Mouse (Mus musculus): Measurements from ENCODE around the gene B9d2. TPM values are rescaled to one million over a fixed set of nuclear protein-coding genes. Genes with fewer than 3 reads are reported as not detected.

B9d2 gene
- polyA plus RNA-seq, 2 experiments from 2014 or later: 46.8 to 72.8 TPM

- ATAC-seq: no peak
Observed at GRCm38 (mm10) chr7:25674719-25675300, 5.8 kb upstream of the B9d2 start, which contains the start of gene Tmem91. Gene Tmem91 (minus strand): TSS chr7:25675166.

GRCm38 (mm10) chr7:25675405-25675804 lies 5.2 kb upstream of the B9d2 start:
- no peak for ATAC-seq

GRCm38 (mm10) chr7:25676085-25676781 lies 4.3 kb upstream of the B9d2 start:
- ATAC-seq: no peak

- no peak for ATAC-seq
Observed at GRCm38 (mm10) chr7:25677013-25677412, 3.6 kb upstream of the B9d2 start.

GRCm38 (mm10) chr7:25679971-25680370 lies 609 bp upstream of the B9d2 start:
- no peak for ATAC-seq

GRCm38 (mm10) chr7:25681341-25682231 lies 1.0 kb downstream of the B9d2 start:
- no peak for ATAC-seq

DNA sequence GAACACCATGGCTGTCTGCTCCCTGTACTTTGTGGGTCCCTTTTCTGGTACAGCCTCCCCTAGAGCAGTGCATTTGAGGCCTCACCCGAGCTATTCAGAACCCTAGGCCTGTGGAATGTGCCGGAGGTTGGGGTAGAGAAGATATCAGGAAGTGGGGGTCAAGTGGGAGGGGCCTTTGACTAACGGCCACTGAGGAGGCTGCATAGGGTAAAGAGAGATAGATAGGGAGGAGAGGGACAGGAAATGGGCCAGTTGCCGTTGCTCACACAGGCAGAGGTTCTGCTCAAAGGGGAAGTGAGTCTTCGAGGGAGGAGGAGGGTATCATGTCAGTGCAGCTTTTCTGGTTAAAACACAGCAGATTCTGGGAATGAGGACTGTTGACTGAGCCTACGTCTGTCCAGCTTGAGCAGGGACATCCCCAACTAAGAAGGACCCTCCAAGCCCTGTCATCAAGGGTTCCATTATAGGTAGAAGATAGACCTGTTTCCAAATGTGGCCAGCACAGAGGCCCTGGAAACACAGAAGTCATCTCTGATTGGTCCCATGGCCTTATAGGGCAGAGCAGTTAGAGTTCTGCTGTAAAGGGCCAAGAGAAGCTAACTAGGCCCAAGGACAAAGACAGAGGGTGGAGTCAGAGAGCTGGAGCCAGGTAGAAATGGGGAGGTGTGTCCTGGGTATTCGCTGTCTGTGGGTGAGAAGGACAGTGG lies 3.0 kb downstream of the B9d2 start:
- ATAC-seq: peak; percentile 42

DNA sequence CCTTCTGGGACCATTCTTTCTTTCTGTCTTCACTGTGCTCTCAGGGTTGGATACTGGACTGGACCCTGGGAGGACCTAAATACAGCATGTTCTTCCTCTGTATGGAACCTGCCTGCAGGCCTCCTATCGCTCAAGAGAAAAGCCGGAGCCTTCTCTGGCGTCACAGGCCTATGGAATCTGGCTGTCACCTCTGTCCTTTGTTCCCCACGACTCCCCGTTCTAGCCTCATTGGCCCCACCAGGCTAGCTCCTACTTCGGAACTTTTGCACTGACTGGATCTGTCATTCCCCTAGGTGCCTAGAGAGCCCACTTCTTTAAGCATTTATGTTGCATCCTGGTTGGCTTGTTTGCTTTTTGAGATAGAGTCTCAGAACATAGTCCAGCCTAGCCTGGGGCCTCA lies 4.1 kb downstream of the B9d2 start:
- no peak for ATAC-seq

DNA sequence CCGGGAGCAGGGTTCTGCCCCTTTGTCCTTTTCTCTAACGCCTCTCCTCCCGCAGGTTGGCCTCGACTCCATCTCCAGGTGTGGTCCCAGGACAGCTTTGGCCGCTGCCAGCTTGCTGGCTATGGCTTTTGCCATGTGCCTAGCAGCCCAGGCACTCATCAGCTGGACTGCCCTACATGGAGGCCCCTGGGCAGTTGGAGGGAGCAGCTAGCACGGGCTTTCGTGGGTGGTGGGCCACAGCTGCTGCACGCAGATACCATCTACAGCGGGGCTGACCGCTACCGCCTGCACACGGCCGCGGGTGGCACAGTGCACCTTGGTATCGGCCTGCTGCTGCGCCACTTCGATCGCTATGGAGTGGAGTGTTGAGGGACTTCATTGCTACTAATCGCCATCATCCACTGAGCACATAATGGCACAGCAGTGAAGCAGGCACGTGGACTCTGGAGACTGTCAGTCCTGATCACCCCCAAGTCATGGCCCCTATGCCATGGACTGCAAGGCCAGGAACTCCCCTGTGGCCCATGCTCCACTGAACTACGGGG lies 5.4 kb downstream of the B9d2 start:
- ATAC-seq: no peak

DNA sequence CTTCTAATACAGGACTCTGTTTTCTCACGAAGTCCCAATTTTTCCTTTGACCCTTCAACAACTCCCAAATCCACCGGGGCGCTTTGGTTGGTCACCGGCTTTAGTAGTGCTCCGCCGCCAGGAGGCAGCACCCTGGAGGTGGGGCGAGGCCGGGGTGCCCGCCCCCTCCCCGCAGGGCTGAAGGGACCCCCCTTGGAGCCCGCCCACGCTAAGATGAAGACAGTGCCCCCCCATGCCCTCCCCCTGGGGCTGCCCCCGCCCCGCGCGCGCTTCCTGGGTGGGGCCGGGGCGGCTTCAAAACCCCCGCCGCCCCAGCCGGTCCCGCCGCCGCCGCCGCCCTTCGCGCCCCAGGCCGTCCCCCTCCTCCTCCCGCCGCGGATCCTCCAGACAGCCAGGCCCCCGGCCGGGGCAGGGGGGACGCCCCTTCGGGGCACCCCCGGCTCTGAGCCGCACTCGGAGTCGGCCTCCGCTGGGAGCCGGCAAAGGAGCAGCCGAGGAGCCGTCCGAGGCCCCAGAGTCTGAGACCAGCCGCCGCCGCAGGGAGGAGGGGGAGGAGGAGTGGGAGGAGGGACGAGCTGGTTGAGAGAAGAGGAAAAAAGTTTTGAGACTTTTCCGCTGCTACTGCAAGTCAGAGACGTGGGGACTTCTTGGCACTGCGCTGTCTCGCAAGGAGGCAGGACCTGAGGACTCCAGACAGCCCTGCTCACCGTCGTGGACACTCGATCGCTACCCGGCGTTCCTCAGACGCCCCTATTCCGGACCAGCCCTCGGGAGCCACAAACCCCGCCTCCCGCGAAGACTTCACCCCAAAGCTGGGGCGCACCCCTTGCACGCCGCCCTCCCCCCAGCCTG lies 6.3 kb downstream of the B9d2 start, which contains the start of gene Tgfb1:
Tgfb1 (plus strand) TSS at position 323 of the 852 bp plus-strand sequence.
- peak; percentile 21 for ATAC-seq

- no peak for ATAC-seq
Observed at GRCm38 (mm10) chr7:25687811-25688401, 7.3 kb downstream of the B9d2 start.

- peak; percentile 61 for ATAC-seq
Observed at GRCm38 (mm10) chr7:25688810-25689586, 8.4 kb downstream of the B9d2 start.

- peak; percentile 50 for ATAC-seq
Observed at GRCm38 (mm10) chr7:25689603-25690021, 9.0 kb downstream of the B9d2 start.

DNA sequence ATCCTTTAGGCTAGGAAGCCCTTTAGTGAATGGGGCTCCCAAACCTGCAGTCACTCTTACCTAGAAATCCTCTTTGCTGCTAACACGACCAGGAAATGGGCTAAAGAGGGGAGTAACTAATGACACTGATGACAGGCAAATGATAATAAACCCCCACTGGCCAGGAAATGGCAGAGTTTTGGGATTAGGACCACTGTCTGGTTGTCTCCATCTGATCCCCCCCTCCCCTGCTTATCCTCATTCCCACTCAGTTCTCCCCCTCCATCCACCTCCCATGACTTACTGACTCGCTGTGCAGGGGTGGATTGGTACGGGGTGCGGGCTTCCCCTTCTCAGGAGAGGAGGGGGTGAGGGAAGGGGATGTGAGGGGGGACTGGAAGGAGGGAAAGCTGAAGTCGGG lies 9.5 kb downstream of the B9d2 start:
- no peak for ATAC-seq

DNA sequence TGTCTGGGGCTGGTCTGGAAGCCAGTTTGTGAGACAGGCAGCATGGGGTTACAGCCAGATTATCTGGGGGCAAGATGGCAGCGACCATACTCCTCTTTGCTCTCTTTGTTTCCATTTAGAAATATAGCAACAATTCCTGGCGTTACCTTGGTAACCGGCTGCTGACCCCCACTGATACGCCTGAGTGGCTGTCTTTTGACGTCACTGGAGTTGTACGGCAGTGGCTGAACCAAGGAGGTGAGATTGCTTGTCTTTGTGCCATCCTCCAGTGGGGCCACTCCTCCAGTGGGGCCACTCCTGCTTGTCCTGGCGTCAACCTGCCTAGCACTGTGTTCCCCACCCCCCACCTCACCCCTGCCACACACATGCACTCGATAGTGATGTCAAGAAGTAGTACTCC lies 13.5 kb downstream of the B9d2 start:
- ATAC-seq: no peak

DNA sequence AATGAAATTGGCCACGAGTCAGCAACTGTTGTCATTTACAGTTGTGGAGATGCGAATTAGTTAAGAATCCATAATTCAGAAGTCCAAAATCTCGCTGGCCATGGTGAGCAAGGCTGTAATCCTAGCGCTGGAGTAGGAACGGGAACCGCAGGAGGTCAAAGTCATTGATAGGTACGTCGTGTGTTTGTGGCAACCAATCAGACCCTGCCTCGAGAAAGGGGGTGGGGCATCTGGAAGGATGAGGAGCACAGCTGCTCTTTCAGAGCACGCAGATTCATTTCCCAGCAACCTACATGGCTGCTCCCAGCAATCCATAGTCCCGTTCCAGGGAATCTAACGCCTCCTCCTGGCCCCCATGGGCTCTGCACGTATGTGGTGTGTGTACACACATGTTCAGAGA lies 19.3 kb downstream of the B9d2 start:
- no peak for ATAC-seq

DNA sequence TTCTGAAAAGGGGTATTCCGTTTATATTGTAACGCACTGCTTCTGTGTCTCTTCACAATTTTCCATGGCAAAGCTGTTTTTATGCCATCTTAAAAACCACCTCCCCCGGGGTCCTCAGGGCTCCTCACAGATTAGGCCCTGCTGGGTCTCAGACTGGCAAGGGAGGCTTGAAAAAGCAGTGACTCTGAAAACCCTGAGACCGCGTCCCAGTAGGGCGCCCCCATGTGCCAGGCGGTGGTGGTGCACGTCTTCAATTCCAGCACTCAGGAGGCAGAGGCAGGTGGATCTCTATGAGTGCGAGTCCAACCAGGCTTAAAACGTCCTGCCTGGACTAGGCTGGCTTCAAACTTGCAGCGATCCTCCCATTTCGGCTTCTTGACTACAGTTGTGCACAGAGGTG lies 20.2 kb downstream of the B9d2 start:
- peak; percentile 36 for ATAC-seq

DNA sequence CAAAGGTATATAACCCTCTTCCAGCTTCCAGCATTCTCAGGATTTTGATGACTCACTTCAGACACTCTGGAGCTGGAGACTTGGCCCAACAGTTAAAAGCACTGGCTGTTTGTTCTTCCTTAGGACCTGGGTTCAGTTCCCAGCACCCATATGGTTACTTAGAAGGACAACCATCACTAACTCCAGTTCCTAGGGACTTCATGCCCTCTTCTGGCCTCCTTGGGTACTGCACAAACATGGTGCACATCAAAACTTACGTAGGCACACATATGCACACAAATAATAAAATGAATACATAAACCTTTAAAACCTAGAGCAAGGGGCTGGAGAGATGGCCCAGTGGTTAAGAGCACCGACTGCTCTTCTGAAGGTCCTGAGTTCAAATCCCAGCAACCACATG lies 21.8 kb downstream of the B9d2 start:
- no peak for ATAC-seq

- ATAC-seq: no peak
Observed at GRCm38 (mm10) chr7:25703793-25704494, 23.4 kb downstream of the B9d2 start.
